Mouse (Mus musculus) layer of hippocampus, adult 11-12 months (tissue): Measurements from ENCODE around the gene Afdn.
A peak's percentile ranks its signal among the peaks of the same experiment; 100 is the strongest.
"Not testable (repeated sequence)": the region's sequence is repeated elsewhere in the genome, so short reads cannot be mapped to it uniquely, and the experiment has no call there.

Source experiments
- DNase-seq: peaks from one replicate; pipeline ENCODE4 v3.0.0; 2022; ENCODE audit warnings: low spot score

Gene Afdn

DNA sequence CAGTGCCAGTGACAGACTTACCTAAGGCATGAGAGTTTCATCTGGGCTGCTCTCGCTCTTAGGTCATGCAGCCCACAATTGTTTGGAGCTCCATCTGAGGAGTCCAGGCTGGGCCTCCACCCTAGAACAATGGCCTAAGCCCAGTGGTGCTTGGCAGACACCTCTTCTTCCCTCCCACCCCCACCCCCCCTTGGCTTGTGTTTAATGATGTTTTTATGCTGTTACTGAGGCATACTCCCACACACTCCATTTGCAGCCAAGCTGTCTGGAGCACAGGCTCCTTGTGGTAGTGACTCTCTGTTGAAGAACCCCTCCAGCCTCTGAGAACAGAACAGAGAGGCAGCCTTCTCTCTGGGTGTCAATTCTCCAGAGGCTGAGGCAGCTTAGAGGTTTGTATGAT is 113.9 kb downstream of the Afdn start:
- DNase-seq, result peak; percentile 39

DNA sequence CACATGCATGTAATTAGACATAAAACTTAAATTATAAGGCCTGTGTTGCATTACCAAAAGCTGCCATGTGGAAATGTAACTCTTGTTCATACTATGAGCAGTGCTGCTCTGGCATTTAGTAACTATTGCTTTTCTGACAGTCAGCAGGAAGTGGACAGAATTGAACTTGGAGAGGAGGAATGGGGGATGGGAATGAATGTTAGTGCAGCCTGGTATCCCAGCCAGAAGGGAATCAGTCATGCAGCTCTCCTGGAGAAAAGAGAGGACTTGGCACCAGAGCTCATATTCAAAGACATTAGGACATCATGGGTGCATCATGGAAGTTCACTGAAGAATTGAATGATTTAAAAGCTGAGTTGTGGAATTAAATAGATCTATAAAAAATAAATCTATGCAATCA is 117.1 kb downstream of the Afdn start:
- no peak for DNase-seq

DNA sequence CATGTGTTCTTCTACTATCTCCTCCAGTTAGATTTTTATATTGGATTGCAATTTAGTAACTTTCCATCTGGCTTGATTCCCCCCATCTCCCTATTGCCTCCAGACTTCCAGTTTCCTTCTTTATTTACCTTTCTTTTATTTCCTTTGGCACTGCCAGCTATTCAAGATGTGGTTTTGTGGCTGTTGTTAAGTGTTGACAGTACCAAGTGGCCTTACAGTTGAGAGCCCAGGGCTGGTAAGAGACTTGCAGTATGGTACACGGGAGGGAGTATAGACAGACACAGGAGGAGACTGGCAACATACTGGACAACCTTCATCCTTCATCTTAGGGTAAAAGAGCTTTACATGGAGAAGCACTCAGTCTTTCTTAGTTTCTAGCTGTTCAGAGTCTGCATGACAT is 119.4 kb downstream of the Afdn start:
- DNase-seq, result no peak

DNA sequence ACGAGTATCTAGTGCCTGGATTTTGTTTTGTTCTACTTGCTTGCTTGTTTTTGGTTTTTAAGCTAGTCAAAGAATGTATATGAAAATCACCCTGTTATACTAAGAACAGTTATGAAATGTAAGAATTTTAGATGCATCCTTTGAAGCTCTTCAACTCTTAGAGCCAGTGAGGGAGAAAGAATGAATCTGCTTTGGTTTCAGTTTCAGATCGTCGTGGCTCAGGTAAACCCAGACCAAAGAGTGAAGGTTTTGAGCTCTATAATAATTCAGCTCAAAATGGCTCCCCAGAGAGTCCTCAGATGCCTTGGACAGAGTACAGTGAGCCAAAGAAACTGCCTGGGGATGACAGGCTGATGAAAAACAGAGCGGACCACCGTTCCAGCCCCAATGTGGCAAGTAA is 123.2 kb downstream of the Afdn start:
- DNase-seq, result no peak

DNA sequence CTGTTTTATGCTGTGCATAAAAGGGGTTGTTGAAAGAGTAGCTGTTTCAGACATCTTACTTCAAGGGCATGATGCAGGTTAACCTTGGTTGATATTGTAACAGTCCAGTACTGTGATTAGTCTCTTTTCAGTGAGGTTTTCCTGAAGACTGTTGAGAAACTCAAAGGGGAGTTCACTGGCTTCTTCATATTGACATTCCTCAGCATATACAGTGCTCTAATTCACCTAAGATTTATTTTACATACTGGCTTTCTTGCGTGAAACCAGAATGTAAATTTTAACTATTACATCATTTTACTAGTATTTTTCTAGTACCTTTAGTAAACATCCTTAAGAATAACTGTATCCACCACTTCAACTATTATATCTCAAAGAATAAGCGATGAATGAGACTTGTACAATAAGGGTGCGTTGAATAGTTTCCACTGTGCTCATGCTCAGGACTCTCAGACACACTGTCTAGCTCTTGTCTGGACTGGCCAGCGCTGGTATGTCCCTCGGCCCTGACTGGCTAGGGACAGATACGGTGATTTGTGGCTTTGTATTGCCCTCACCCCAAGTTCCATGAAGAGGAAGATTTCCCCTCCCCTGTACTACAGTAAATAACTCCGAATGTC is 129.6 kb downstream of the Afdn start:
- DNase-seq, result no peak

DNA sequence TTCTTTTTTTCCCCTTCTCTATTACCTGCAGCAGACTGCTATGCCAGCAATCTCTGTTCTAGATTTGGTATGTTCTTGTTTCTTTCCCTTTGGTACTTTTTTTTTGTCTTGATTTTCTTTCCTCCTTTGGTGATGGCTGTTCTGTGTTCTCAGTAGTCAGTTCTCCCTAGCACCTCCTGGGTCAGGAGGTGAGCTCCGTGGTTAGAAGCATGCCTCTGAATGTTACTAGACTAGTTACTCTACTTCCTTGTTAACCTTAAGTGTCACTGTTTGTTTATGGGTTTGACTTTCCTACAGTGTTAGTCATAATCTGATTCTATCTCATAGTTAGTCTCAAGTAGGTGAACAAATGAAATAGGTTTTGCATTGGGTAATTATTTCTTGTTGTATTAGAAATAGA is 130.6 kb downstream of the Afdn start:
- no peak for DNase-seq

DNA sequence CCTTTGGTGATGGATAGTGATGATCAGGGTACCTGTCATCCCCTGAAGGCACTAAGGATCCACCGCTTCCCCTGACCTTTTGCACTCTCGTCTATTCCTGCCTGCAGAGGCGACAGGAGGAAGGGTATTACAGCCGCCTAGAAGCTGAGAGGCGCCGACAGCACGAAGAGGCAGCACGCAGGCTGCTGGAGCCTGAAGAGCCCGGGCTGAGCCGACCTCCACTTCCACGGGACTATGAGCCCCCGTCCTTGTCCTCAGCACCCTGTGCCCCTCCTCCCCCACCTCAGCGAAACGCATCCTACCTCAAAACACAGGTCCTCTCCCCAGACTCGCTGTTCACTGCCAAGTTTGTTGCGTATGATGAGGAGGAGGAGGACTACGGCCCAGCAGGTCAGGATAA is 138.5 kb downstream of the Afdn start:
- DNase-seq, result no peak

DNA sequence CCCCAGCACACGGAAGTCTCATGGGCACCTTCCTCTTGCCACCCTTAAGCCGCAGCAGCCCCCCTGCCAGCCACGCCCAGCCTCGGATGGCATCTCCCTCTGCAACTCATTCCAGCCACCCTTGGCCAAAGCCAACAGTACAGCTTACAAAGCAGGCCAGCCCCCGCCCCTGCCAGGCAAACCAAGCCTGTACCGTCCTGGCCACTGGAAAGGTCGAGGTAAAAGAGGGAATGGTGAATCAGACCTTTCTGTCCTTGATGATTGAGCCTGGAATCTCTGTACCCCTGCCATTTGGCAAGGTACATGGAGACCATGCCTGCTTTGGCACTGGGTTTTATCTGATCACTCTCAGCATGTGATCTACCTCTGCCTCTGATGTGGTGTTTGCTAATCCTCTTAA is 138.9 kb downstream of the Afdn start:
- no peak for DNase-seq

DNA sequence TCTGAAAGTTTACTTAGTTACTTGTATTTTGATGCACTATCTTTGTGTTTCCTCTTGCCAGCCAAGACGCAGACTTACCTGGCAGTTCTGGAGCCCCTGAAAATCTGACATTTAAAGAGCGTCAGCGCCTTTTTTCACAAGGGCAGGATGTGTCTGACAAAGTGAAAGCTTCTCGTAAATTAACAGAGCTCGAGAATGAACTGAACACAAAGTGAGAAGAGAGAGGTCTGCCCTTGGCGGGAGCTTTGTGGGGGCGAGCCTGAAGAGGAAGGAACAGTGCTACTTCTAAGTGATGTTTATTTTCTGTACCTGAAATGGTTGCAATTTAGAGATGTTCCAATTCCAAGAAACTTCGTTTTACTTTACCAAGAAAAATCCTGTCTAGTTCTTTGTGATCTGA is 143.5 kb downstream of the Afdn start:
- no peak for DNase-seq

DNA sequence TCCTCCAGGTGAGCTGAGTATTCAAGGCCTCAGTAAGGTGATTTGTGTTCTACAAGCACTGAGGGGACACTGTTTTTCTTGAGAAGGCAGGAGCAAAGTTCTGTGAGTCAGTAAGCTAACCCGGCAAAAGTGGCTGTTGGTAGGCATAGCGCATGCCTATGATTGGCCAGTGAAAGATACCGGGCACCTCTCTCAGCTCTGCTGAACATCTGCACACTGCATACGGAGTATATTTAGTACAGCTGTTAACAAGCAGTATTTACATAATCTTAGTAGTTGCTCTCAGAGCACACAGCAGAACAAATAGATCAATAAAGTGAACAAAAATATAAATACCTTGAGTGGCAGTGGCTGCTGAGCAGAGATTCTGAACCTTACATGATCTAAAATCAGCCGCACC is 146.7 kb downstream of the Afdn start:
- no peak for DNase-seq

DNA sequence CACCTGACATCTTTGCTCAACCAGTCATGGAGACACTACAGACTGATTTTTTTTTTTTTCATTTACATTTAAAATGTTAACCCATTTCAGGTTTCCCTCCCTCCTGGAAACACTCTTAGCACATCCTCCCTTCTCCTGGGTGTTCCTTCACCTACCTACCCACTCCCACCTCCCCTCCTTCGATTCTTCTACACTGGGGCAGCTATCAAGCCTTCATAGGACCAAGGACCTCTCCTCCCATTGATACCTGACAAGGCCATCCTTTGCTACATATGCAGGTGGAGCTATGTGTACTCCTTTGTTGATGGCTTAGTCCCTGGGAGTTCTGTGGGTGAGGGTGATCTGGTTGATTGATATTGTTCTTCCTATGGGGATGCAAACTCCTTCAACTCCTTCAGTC is 147.3 kb downstream of the Afdn start:
- DNase-seq, result no peak

DNA sequence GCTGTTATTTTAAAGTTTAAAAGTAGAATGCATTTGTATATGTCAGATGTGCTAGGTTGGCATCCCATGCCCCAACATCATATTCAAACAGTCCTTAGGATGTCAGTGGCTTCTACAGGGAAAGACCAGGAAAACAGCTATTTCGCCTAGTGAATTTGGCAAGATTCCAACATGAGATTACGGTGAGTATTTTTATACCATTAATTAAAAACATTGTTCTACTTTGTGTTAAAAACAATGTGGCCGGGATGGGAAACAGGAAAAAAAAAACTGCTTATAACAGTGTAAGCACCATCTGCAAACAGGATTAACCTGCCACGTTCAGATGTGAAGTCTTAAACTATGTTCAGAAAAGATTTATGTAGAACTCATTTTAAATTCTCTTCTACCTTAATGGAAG is 153.6 kb downstream of the Afdn start:
- no peak for DNase-seq

DNA sequence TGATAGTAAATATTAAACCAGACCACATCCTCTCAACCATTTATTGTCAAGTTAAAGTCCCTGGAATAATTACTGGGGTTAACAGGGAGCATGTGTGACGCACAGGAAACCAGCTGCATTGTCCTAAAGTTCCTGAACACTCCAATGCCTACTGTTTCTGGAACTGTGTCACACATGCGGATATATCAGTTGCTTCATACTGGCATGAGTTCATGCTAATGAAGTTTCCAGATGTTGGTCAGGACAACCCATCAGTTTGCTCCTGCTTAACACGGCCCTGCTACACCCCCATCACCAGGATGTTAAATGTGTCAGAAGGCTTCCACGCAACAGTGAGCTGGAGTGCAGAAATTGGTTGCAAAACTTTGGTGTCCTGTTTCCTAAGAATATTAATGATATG is 154.2 kb downstream of the Afdn start:
- no peak for DNase-seq

DNA sequence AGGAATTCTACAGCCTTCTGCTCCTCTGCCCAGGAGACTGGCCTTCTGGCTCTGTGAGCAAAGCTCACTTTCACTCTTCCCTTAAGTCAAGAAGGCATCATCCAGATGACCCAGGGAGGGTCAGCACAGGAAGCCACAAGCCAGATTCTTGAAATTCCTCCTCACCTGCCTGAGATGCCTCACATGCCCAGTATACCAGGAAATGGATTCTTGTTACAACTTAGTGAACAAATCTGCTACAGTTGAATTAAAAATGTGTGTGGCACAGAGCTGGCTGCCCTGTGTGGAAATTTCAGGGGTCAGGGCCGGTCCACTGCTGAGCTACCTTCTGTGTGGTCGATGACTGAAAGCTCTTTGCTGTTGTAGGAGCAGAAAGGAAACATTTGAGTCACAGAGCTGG is 160.4 kb downstream of the Afdn start:
- DNase-seq, result no peak

DNA sequence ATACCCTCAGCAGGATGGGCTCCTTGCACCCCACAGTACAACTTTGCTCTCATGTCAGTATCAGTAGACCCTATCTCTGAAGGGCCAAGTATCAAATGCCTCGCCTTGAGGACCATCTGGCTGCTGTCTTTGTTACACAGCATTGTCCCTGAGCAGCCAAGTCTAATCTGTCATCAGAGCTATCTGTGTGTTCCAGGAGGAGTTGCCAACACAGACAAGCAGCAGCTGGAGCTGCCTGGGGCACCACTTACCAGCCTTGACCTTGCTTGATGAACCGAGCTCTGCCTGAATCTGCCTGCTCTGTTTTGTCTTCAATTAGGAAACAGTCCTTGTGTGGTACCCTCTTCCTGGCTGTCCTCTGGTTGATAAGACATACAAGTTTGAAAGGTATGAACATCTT is 163.1 kb downstream of the Afdn start:
- no peak for DNase-seq

DNA sequence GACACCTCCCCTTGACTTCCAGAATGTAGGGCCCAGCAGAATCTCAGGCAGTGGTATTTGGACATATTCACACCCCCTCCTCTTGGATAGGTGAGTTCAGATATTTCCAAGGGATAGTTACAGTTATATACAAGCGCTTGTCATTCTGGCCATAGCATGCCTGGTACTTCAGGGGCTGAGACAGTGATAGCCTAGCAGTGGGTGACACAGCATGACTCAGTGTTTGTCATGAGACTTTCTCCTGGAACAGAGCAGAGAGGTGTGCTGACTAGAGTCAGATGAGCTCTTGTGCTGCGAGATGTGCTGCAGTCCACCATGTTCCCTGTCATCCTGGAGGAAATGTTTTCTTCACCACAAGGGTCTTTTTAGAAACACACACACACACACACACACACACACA is 164.2 kb downstream of the Afdn start:
- DNase-seq, result no peak

DNA sequence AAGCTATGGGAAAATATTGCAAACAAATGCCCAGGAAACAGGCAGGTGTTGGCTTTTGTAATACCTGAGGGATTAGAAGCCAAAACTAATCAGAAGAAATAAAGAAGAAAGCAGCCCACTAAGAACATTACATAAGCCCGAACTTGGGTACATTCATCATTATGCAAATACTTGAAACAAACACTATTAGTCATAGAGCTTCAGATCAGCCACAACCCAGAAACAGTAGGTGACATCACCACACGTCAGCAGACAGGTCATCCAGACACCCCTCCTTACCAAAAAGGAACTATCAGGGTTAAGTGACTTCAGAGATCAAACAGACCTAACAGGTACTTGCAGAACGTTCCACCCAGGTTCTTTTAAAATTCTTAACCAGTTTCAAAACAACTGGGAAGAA is 165.6 kb downstream of the Afdn start:
- DNase-seq, result no peak

DNA sequence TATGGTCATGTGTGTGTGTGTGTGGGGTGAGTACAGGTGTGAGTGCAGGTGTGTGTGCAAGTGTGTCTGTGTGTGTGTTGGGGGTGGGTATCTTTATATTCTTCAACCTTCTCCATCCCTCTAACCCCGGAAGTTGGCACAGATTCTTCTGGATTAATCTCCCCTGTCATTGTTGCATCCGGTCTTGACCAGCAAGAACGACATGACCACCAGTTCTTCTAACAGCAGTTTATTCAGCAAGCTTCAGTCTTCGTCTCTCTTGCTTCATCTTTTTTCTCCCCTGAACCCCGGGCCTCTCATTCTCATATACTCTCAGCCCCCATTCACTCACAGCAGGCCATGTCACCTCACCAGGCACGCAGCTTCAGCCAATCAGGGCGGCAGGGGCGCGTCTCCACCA is 170.1 kb downstream of the Afdn start:
- no peak for DNase-seq

DNA sequence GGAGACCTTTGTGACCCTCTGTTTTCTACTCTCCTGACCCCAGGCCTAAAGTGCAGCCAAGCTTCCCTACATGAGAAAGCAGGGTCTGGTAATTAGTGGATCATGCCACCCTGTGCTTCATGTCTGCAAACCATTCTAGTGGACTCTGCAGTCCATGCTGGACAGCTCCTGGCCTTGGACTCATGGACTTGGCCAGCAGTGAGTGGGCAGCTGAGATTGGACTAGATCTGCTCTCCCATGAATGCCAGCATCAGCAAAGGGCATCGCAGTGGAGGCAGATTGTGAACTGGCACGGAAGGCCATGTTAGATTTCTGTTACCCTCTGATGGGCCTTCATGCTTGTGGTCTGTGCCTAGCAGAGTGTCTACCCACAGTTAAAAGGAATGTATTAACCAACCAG is 175.0 kb downstream of the Afdn start:
- not testable (repeated sequence) for DNase-seq

DNA sequence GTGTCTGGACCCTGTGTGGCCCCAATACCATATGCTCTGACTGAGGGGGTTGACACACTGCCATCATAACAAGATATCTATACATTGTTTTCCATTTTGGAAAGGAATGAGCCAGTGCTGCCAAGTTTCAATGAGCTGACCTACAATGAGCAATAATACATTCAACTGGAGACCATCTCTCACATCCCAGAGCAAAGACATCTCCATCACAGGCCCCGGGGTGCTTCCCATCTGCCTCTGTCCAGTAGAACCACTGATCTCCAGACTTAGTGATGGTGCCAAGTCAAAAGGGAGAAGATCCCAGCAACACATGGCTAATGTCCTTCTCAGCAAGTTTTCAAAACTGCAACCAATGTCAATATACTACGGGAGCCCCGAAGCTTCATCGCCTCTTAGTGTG is 177.4 kb downstream of the Afdn start:
- DNase-seq, result no peak

DNA sequence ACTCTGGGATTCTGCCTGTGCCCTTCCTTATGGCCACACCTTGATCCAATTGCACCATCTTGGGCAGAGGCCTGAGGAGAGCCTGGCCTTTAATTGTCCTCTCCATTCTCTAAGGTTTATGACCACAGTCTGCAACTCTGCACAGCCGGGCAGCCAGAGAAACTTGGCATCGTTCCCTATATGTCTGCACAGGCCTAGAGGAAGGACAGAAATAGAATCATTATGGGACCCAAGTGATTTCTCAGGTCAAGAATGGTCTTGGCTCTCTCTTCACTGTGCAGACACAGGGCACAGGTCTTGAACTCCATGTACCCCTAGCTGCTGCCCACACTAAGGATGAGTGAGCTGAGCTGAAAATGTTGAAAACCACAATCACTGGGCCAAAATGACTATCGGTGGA is 178.3 kb downstream of the Afdn start:
- no peak for DNase-seq

DNA sequence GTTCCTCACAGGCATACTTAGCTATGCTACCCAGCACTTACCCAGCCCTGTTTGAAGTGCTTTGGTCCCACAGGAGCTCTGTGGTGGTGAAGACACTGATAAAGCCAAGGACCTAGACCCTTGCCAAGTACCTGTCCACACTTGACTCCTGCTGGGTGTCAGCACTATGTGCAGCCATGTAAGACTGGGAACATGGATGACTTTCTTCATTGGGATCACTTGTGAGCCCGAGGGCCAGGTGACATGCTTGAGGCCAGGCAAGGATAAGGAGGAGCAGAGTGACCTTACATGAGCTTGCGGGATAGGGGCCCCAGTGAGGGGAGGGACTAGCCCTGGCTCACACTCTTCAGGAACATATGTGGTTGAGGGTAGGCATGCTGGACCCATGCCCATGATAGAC is 178.9 kb downstream of the Afdn start:
- not testable (repeated sequence) for DNase-seq

DNA sequence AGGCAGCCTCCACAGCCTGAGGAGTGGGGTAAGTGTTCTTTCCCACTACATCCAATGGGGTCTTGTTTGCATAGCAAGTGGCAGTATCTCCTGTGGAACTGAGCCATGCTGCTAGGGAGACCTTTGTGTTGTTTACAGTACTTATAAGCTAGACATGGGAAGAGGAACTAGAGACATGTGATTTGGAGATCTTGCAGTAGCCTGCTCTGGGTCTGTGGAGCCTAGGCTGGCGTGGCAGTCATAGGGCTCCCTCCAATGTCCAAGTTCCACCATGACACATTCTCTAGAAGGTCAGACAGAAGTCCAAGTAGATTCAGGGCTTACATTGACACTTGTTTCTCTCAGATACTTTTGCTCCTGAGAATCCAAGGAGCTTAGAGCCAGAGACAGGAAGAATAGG is 180.1 kb downstream of the Afdn start:
- DNase-seq, result no peak

DNA sequence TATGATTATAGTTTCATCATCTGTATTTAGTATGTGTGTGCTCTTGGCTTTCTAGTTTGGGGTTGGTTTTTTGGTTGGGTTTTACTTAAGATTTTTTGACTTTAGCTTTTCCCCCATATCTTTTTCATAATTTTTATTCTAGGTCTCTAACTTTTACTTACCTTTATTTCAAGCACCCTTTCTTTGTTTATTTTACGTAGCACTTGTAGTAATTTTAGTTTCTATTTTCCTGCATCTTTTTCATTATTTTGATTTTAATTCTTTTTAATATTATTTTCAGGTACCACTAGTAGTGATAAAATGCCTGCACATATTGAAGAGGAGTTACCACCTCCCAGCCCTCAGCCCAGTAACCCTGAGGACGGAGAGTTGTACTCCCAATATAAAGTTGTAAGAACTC is 187.7 kb downstream of the Afdn start, which contains the start of gene Gm7168:
Gene Gm7168 (plus strand): TSS at position 301 of the 400 bp plus-strand sequence.
- not testable (repeated sequence) for DNase-seq

DNA sequence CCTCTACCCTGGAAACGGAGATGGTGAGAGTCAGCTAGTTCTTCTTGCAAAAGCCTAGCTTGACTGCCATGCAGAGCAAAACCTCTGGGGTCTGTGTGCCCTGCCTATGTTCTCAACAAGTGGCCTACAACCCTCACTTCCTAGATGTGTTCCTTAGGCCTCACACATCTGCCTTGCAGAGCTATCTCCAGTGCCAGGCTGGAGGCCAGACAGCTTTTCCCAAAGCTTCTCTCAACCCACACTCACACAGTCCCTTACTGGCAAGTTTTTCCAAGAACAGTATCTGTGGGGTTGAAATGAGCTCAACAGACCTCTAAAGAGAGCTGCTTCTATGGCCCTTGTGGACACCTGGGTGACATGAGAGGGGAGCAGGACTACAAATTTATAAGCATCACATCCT is 191.2 kb downstream of the Afdn start:
- not testable (repeated sequence) for DNase-seq
